Mouse (Mus musculus) bone marrow macrophage, adult 2 months (primary cell): ENCODE measurements around the gene Ppm1n. TPM values are rescaled to one million over a fixed set of nuclear protein-coding genes. Genes with fewer than 3 reads are reported as not detected.
"Not testable (repeated sequence)": the region's sequence is repeated elsewhere in the genome, so short reads cannot be mapped to it uniquely, and the experiment has no call there.

ENCODE experiments used
- H3K27ac ChIP-seq: 2 replicates; pipeline ENCODE4 v1.5.1; 2012; ENCODE audit warnings: low read depth, low read length; ENCODE audit not compliant: insufficient read depth
- H3K4me1 ChIP-seq: 2 replicates; pipeline ENCODE4 v1.6.1; 2012; ENCODE audit warnings: low read length; ENCODE audit not compliant: control insufficient read depth, insufficient read depth
- H3K4me3 ChIP-seq: 2 replicates; pipeline ENCODE4 v1.5.1; 2012; ENCODE audit warnings: mild to moderate bottlenecking, low read length, moderate library complexity; ENCODE audit not compliant: insufficient read depth
- CTCF ChIP-seq: IDR thresholded peaks from 2 replicates; pipeline ENCODE4 v1.5.1; 2012; ENCODE audit warnings: low read depth, mild to moderate bottlenecking, low read length, moderate library complexity
- POLR2A ChIP-seq: IDR thresholded peaks from 2 replicates; pipeline ENCODE4 v1.6.1; 2012; ENCODE audit warnings: mild to moderate bottlenecking, low read depth, low read length, borderline replicate concordance
- polyA plus RNA-seq: library from polyadenylated mRNA; stranded (reverse); fragments of >200 nt; gene quantifications from 2 replicates; pipeline ENCODE4 v1.2.4, GENCODE M21; 2012; ENCODE audit not compliant: missing spikeins, insufficient read depth, insufficient read length

Ppm1n gene
- polyA plus RNA-seq, 1 experiment, result 4.2 TPM

- Histone ChIP-seq H3K27ac (no peak overlapping the region), H3K4me3 (no peak overlapping the region), H3K4me1 (0 out of 2 replicates have a peak, but pooled peaks cover 2% of the 10 kb centered on the region)
- no peak for TF ChIP-seq POLR2A
- no peak for TF ChIP-seq CTCF
These were observed 4.9 kb upstream of the Ppm1n start for GRCm38 (mm10) chr7:19284763-19285162.

- Histone ChIP-seq H3K27ac (no peak overlapping the region), H3K4me1 (0 out of 2 replicates have a peak, but pooled peaks cover 2% of the 10 kb centered on the region), H3K4me3 (no peak overlapping the region)
- TF ChIP-seq CTCF (no peak), POLR2A (no peak)
These were observed 3.5 kb upstream of the Ppm1n start for GRCm38 (mm10) chr7:19283406-19283804.

GRCm38 (mm10) chr7:19282791-19283405 is 3.0 kb upstream of the Ppm1n start:
- TF ChIP-seq POLR2A (no peak), CTCF (no peak)
- H3K4me3 ChIP-seq, result peak overlapping the region; percentile 59
- H3K27ac ChIP-seq, result no peak overlapping the region
- H3K4me1 ChIP-seq, result peaks cover 3% of the 10 kb centered on the region

GRCm38 (mm10) chr7:19282385-19282784 is 2.5 kb upstream of the Ppm1n start, which contains the start of gene Rtn2:
Gene Rtn2 (plus strand): TSS chr7:19282624.
- no peak within 1 kb of the TSS for H3K27ac ChIP-seq
- peaks cover 6% of the 10 kb centered on the region for H3K4me1 ChIP-seq
- H3K4me3 ChIP-seq, result peak within 1 kb of the TSS; percentile 59
- TF ChIP-seq POLR2A (no peak), CTCF (no peak)

- peak; percentile 57 for TF ChIP-seq CTCF
- not testable (repeated sequence) for H3K27ac ChIP-seq, H3K4me1 ChIP-seq
- H3K4me3 ChIP-seq, result peak overlapping the region; percentile 53
These were observed 1.9 kb upstream of the Ppm1n start for GRCm38 (mm10) chr7:19281680-19282304.

- peak overlapping the region; percentile 55 for H3K4me3 ChIP-seq
- TF ChIP-seq CTCF, result no peak
- H3K4me1 ChIP-seq, result peaks cover 13% of the 10 kb centered on the region
- no peak overlapping the region for H3K27ac ChIP-seq
These were observed 812 bp downstream of the Ppm1n start for GRCm38 (mm10) chr7:19279052-19279451.

GRCm38 (mm10) chr7:19276253-19276652 is 3.6 kb downstream of the Ppm1n start:
- TF ChIP-seq CTCF, result peak; percentile 24; the same call in 1 of the 2 replicates
- TF ChIP-seq POLR2A, result no peak
- peaks cover 11% of the 10 kb centered on the region for H3K4me1 ChIP-seq
- peak overlapping the region; percentile 60 for H3K27ac ChIP-seq
- H3K4me3 ChIP-seq, result no peak overlapping the region

GRCm38 (mm10) chr7:19272173-19272764 is 7.6 kb downstream of the Ppm1n start:
- no peak for TF ChIP-seq CTCF
- peak; percentile 62; the same call in 1 of the 2 replicates for TF ChIP-seq POLR2A
- Histone ChIP-seq H3K4me3 (peak overlapping the region; percentile 94), H3K27ac (peak overlapping the region; percentile 87), H3K4me1 (peaks cover 27% of the 10 kb centered on the region)

- TF ChIP-seq CTCF, result no peak
- no peak for TF ChIP-seq POLR2A
- H3K27ac ChIP-seq, result peak within 1 kb of the TSS; percentile 87
- peaks cover 28% of the 10 kb centered on the region for H3K4me1 ChIP-seq
- peak within 1 kb of the TSS; percentile 94 for H3K4me3 ChIP-seq
These were observed 8.4 kb downstream of the Ppm1n start, which contains the start of gene Vasp for GRCm38 (mm10) chr7:19271238-19272172. Gene Vasp (minus strand): TSS chr7:19271817.
